Mouse (Mus musculus): ENCODE measurements around the gene Abhd17a.

Gene Abhd17a

GRCm38 (mm10) chr10:80548428-80549006 is 41.6 kb downstream of the Abhd17a start:
- no peak for DNase-seq (ENCODE audit: low spot score in 2 of 2)

GRCm38 (mm10) chr10:80547539-80547938 is 42.6 kb downstream of the Abhd17a start:
- DNase-seq (ENCODE audit: low spot score in 2 of 2), result no peak

GRCm38 (mm10) chr10:80546945-80547344 is 43.2 kb downstream of the Abhd17a start:
- no peak for DNase-seq (ENCODE audit: low spot score in 2 of 2)

DNA sequence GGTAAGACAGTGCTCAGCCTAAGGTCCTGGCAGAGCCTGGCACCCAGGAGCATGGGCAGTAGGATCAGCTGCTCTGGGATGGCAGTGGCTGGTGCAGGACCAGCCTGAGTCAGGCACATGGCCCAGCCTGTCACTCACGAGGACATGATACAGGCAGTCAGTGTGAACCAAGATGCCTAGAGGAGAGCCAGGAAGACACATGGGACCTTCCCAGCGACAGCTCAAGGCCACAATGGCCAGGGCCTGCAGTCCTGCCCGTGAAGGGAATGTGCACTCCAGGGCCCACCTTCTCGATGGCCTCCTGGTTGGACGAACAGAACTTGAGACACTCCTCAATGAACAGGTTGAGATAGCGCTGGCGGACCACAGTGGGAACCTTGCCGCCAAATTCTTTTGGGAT is 44.6 kb downstream of the Abhd17a start:
- no peak for DNase-seq (ENCODE audit: low spot score in 2 of 2)

GRCm38 (mm10) chr10:80543873-80544272 is 46.3 kb downstream of the Abhd17a start:
- no peak for DNase-seq (ENCODE audit: low spot score in 2 of 2)

DNA sequence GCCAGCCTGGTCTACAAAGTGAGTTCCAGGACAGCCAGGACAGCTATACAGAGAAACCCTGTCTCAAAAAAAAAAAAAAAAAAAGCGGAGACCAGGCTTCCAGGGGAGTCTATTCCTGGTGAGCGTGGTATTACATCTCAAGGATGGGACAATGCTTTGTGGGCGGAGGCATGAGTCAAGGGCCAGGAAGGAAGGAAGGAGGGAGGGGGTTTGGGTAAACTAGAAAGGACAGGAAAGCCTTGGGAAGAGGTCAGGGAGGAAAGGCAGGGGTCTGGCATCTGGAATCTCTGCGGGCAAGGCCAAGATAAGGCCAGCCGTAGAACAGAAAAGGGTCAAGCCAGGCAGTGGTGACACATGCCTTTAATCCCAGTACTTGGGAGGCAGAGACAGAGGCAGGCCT is 50.6 kb downstream of the Abhd17a start:
- DNase-seq (ENCODE audit: low spot score in 2 of 2), result no peak

DNA sequence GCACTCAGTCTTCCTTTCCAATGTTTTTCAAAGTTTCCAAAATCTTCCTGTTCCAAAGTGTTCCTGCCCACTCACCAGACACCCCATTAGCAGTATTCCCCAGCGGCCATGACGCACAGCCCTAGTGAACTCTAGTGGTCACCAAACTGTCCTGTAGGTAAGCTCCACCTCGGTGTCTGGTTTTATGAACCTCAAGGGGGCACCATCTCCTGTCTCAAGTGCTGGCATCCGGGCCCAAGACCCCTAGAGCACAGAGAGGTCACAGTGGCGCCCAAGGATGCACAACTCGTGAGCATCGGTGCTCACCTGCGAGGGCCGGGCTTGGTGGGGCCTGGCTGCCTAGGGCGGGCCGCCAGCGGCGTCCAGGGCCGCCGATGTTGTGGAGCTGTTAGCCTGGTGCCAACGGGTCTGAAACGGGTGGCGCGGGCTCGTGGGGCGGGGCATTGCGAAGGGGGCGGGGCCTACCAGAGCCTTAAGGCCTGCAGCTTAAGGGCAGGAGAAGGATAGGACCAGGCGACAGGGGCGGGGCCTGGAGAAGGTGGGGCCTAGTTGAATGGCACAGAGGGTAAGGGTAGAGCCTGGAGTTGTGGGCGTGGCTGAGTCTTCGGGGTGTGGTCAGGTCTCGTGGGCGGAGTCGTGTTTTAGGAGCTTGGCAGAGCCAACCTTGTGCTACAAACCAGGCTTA is 51.3 kb downstream of the Abhd17a start, which contains the start of gene Atp8b3:
Gene Atp8b3 (minus strand): TSS at position 415 of the 685 bp plus-strand sequence.
- peak; percentile 78 to 84 for DNase-seq (ENCODE audit: low spot score in 2 of 2)

- DNase-seq (ENCODE audit: low spot score in 2 of 2), result no peak
Observed at GRCm38 (mm10) chr10:80538180-80538579, 52.0 kb downstream of the Abhd17a start.

- no peak for DNase-seq (ENCODE audit: low spot score in 2 of 2)
Observed at GRCm38 (mm10) chr10:80535711-80536110, 54.4 kb downstream of the Abhd17a start.

GRCm38 (mm10) chr10:80535071-80535470 is 55.1 kb downstream of the Abhd17a start:
- DNase-seq (ENCODE audit: low spot score in 2 of 2), result no peak

DNA sequence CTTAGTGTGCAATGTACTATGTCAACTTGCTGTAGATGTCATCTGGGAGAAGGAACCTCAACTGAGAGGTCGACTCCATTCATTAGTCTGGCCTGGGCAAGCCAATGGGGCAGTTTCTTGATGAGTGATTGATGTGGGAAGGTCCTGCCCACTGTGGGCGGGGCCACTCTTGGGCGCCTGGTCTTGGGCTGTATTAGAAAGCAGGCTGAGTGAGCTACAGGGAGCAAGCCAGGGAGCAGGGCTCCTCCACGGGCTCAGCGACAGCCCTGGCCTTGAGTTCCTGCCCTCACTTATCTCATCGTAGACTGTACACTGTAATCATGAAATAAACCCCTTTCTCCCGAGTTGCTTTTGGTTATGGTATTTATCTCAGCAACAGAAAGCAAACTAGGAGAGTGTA is 56.4 kb downstream of the Abhd17a start:
- DNase-seq (ENCODE audit: low spot score in 2 of 2), result no peak

Data from thymus, postnatal 10 days (tissue).